Mouse (Mus musculus) midbrain, embryonic 11.5 days (tissue): ENCODE data around the gene Meis3. TPM values are rescaled to one million over a fixed set of nuclear protein-coding genes. Genes with fewer than 3 reads are reported as not detected.

Source experiments
- ATAC-seq: fragments of 200-750 bp; cut with Nextera tagmentation; 2 replicates; pipeline ENCODE4 v1.8.0; 2017; ENCODE audit warnings: moderate TSS enrichment, moderate library complexity; ENCODE audit not compliant: low FRiP score
- DNase-seq: peaks from one replicate; pipeline ENCODE4 v3.0.0; 2015; ENCODE audit warnings: low spot score; ENCODE audit errors: missing footprints
- H3K27ac ChIP-seq: fragments of 300-500 bp; sonication (generic); 2 replicates; pipeline ENCODE4 v1.5.1; 2014; ENCODE audit warnings: low read depth, low read length
- H3K27me3 ChIP-seq: fragments of 300-500 bp; sonication (generic); 2 replicates; pipeline ENCODE4 v1.6.1; 2014; ENCODE audit warnings: mild to moderate bottlenecking, low read length, moderate library complexity, mixed read lengths; ENCODE audit not compliant: control insufficient read depth, insufficient read depth
- H3K36me3 ChIP-seq: fragments of 300-500 bp; sonication (generic); 2 replicates; pipeline ENCODE4 v1.6.1; 2014; ENCODE audit warnings: mild to moderate bottlenecking, low read length, moderate library complexity, mixed read lengths; ENCODE audit not compliant: control insufficient read depth, insufficient read depth
- H3K4me1 ChIP-seq: fragments of 300-500 bp; sonication (generic); 2 replicates; pipeline ENCODE4 v1.6.1; 2014; ENCODE audit warnings: low read length; ENCODE audit not compliant: control insufficient read depth, insufficient read depth
- H3K4me2 ChIP-seq: fragments of 300-500 bp; sonication (generic); 2 replicates; pipeline ENCODE4 v1.6.1; 2014; ENCODE audit warnings: mild to moderate bottlenecking, moderate library complexity
- H3K4me3 ChIP-seq: fragments of 300-500 bp; sonication (generic); 2 replicates; pipeline ENCODE4 v1.5.1; 2014; ENCODE audit warnings: low read depth, low read length
- H3K9ac ChIP-seq: fragments of 300-500 bp; sonication (generic); 2 replicates; pipeline ENCODE4 v1.6.1; 2014; ENCODE audit warnings: low read length
- H3K9me3 ChIP-seq: fragments of 300-500 bp; sonication (generic); 2 replicates; pipeline ENCODE4 v1.6.1; 2016; ENCODE audit warnings: low read length; ENCODE audit not compliant: control insufficient read depth
- WGBS: fragments of 180-500 bp; shearing (Covaris S2); extraction: QIAGEN DNeasy Blood & Tissue Kit; methylation state at CpG from one replicate; pipeline ENCODE4 v1.1.7; 2014; 5-methylcytosine and 5-hydroxymethylcytosine counted together
- polyA plus RNA-seq: library from polyadenylated mRNA; unstranded; fragments of >200 nt; fragmentation: Nextera tagmentation; extraction: Ambion mirVana; gene quantifications from 2 replicates; pipeline ENCODE4 v1.2.1, GENCODE M21; 2014

Gene Meis3
- polyA plus RNA-seq, 1 experiment from 2014 or later: 80.7 TPM

DNA sequence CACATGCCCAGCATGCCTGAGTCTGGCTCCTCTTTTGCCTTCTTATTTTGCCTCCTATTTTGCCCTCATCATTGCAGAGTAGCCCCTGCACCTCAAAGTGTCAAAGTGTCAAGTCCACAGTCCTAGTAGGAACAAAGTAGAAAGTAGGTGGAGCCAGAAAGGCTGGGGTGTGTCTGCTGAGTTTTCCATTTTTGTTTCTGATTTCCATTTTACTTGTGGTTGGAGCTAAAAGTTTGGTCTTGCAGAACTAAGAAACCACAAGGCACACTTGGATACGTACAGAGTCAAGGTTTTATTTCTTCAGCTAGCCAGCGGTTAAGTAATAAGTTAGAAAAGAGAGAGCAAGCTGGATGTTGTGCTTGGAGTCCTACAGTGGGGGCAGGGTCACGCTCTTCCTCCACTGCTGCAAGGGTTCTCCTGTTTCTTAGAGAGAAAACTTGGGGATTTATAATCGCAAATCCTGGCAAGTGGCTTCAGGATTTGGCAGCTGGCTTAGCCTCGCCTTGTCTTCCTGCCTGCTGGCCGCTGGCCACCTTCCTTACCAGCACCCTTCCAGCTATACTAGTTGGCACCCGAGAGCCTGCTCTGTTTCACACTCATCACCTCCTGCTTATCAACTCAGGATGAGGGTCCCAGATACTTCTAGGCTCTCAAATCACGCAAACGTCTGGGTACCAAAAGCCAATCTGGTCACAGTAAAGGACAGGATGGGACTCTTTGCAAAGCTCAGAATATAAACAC lies 19.6 kb upstream of the Meis3 start:
- Histone ChIP-seq H3K9me3 (no peaks in the 10 kb centered on the region), H3K9ac (no peak overlapping the region), H3K4me1 (peaks cover 3% of the 10 kb centered on the region; the same call in 1 of the 2 replicates), H3K4me2 (no peak overlapping the region), H3K27ac (no peak overlapping the region), H3K36me3 (no peaks in the 10 kb centered on the region), H3K27me3 (peaks cover 16% of the 10 kb centered on the region), H3K4me3 (no peak overlapping the region)
- ATAC-seq: no peak
- DNase-seq: no peak
- 77% methylated on average over 9 of the region's 9 CpGs for WGBS

GRCm38 (mm10) chr7:16156105-16156714 lies 18.7 kb upstream of the Meis3 start:
- no peak overlapping the region for H3K4me3 ChIP-seq
- H3K9ac ChIP-seq: no peak overlapping the region
- H3K36me3 ChIP-seq: no peaks in the 10 kb centered on the region
- no peak overlapping the region for H3K4me2 ChIP-seq
- ATAC-seq: no peak
- peaks cover 16% of the 10 kb centered on the region for H3K27me3 ChIP-seq
- 86% methylated on average over 8 of the region's 8 CpGs for WGBS
- DNase-seq: no peak
- no peak overlapping the region for H3K27ac ChIP-seq
- no peaks in the 10 kb centered on the region for H3K9me3 ChIP-seq
- H3K4me1 ChIP-seq: peaks cover 3% of the 10 kb centered on the region; the same call in 1 of the 2 replicates

DNA sequence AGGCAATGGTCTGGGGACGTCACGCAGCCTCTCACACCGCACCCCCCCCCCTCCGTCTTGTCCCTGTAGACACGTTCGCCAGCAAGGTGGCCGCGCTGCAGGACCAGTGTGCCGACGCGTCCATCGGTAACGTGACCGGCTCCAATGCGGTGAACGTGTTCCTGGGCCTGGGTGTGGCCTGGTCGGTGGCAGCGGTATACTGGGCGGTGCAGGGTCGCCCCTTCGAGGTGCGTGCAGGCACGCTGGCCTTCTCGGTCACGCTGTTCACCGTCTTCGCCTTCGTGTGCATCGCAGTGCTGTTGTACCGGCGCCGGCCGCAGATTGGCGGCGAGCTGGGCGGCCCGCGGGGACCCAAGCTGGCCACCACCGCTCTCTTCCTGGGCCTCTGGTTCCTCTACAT lies 16.2 kb upstream of the Meis3 start:
- H3K4me1 ChIP-seq: peaks cover 3% of the 10 kb centered on the region; the same call in 1 of the 2 replicates
- H3K27me3 ChIP-seq: peaks cover 16% of the 10 kb centered on the region
- DNase-seq (no peak), ATAC-seq (peak; percentile 42; the same call in 1 of the 2 replicates)
- H3K36me3 ChIP-seq: no peaks in the 10 kb centered on the region
- H3K9ac ChIP-seq: no peak overlapping the region
- H3K9me3 ChIP-seq: no peaks in the 10 kb centered on the region
- no peak overlapping the region for H3K27ac ChIP-seq
- H3K4me2 ChIP-seq: peak overlapping the region; percentile 33; the same call in 1 of the 2 replicates
- no peak overlapping the region for H3K4me3 ChIP-seq
- WGBS: 11% methylated on average over 39 of the region's 39 CpGs

GRCm38 (mm10) chr7:16160702-16161101 lies 14.2 kb upstream of the Meis3 start:
- no peak for DNase-seq
- ATAC-seq: no peak
- no peak overlapping the region for H3K4me3 ChIP-seq

GRCm38 (mm10) chr7:16161302-16161701 lies 13.6 kb upstream of the Meis3 start:
- WGBS: 89% methylated on average over 9 of the region's 9 CpGs
- Histone ChIP-seq H3K27me3 (peaks cover 16% of the 10 kb centered on the region), H3K36me3 (no peaks in the 10 kb centered on the region), H3K4me3 (no peak overlapping the region), H3K27ac (no peak overlapping the region), H3K4me2 (no peak overlapping the region), H3K4me1 (peaks cover 3% of the 10 kb centered on the region; the same call in 1 of the 2 replicates), H3K9ac (no peak overlapping the region), H3K9me3 (no peaks in the 10 kb centered on the region)
- no peak for DNase-seq
- ATAC-seq: no peak

More at GRCm38 (mm10) chr7:16160702-16161101, 14.2 kb upstream of the Meis3 start:
- peaks cover 16% of the 10 kb centered on the region for H3K27me3 ChIP-seq
- no peak overlapping the region for H3K27ac ChIP-seq
- H3K9ac ChIP-seq: no peak overlapping the region
- no peaks in the 10 kb centered on the region for H3K9me3 ChIP-seq
- 65% methylated on average over 3 of the region's 3 CpGs for WGBS
- peaks cover 3% of the 10 kb centered on the region; the same call in 1 of the 2 replicates for H3K4me1 ChIP-seq
- no peaks in the 10 kb centered on the region for H3K36me3 ChIP-seq
- H3K4me2 ChIP-seq: no peak overlapping the region

DNA sequence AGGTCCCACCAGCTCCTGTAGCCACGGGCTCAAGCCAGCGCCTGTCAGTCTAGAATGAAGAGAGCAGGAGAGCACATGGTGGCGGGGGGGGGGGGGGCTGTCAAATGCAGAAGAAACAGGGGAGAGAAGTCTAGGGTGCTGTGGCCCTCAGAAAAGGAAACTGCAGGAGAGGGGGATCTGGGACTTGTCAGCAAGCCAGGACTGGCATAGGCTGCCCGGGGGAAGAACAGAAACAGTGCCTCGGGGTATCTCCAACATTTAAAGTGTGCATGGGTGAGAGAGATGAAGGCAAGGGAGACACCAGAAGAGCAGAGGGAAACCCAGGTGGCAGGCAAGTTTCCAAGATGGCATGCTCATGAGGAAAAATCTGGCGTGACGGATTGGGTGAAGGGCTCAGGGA lies 12.9 kb upstream of the Meis3 start:
- no peaks in the 10 kb centered on the region for H3K36me3 ChIP-seq
- H3K9ac ChIP-seq: no peak overlapping the region
- WGBS: 82% methylated on average over 6 of the region's 7 CpGs
- no peaks in the 10 kb centered on the region for H3K9me3 ChIP-seq
- no peak overlapping the region for H3K4me3 ChIP-seq
- no peak overlapping the region for H3K27ac ChIP-seq
- DNase-seq (no peak), ATAC-seq (no peak)
- peaks cover 3% of the 10 kb centered on the region; the same call in 1 of the 2 replicates for H3K4me1 ChIP-seq
- peaks cover 16% of the 10 kb centered on the region for H3K27me3 ChIP-seq
- no peak overlapping the region for H3K4me2 ChIP-seq

DNA sequence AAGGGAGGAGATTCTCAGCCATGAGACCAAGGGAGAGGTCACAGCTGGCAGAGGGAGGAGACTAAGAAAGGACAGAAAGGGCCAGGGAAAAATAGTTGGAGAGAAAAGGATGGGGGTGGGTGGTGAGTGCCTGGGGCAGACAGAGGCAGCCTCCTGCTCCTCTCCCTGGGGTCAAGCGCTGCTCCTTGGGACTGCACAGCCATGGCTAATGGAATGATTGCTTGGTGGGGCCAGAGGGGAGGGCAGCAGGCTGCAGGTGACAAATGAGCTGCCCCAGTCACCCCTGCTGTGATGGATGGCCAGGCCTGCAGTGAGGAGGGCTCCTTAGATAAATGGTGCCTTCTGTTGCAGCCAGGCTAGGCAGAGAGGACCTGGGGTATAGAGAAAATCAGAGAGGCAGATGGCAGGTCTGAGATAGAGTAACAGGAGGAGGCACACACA lies 2.7 kb upstream of the Meis3 start:
- no peak overlapping the region for H3K4me2 ChIP-seq
- 0% methylated on average over 1 of the region's 1 CpGs for WGBS
- H3K27me3 ChIP-seq: no peaks in the 10 kb centered on the region
- H3K9me3 ChIP-seq: no peaks in the 10 kb centered on the region; the same call in 1 of the 2 replicates
- peak overlapping the region; percentile 57; the same call in 1 of the 2 replicates for H3K27ac ChIP-seq
- DNase-seq: no peak
- ATAC-seq: peak; percentile 29; the same call in 1 of the 2 replicates
- H3K9ac ChIP-seq: 0 out of 2 replicates have a peak overlapping the region, but pooled peaks have one; percentile 44
- peaks cover 15% of the 10 kb centered on the region for H3K4me1 ChIP-seq
- H3K4me3 ChIP-seq: no peak overlapping the region
- H3K36me3 ChIP-seq: no peaks in the 10 kb centered on the region

DNA sequence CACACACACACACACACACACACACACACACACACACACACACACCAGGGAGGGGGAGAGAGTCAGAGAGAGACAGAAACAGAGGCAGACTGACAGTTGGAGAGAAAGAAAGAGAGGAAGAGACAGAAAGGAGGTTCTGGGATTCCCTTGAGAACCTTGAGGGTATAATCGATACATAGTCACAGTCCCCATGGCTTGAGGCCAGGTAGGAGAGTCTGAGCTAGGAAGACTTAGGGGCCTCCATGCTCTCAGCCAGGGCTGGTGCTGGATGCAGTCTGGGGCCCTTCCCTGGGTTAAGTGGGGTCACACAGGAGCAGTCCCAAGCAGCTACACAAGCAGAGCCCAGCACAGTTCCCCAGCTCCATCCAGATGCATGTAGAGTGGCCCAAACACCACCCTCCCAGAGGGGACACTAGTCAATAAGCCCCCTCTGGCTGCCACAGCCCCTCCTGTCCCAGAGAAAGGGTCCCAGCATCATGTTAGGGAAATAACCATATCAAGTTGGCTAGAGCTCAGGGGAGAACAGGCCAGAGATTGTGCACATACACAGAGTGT lies 2.2 kb upstream of the Meis3 start:
- Histone ChIP-seq H3K9ac (no peak overlapping the region), H3K4me1 (peaks cover 15% of the 10 kb centered on the region), H3K4me3 (no peak overlapping the region), H3K27me3 (no peaks in the 10 kb centered on the region), H3K27ac (peak overlapping the region; percentile 57), H3K4me2 (no peak overlapping the region), H3K9me3 (no peaks in the 10 kb centered on the region; the same call in 1 of the 2 replicates), H3K36me3 (no peaks in the 10 kb centered on the region)
- ATAC-seq (no peak), DNase-seq (no peak)
- WGBS: 82% methylated on average over 1 of the region's 1 CpGs

DNA sequence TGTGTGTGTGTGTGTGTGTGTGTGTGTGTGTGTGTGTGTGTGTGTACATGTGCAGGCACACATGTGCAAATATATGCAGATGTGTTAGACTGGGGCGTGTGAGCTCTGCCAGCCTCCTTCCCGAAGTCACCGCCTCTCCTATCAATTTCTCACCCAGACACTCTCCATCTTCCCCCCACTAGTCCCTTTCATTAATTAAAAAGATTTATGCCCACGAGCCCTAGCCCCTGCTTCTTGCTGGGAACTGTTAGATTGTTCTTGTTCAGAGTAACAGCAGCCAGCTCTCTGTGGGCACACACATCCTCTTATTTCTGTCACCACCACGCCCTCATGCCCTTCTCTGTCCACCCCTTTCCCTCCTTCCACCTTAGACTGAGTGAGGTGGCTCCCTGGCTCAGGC lies 1.7 kb upstream of the Meis3 start:
- DNase-seq (no peak), ATAC-seq (no peak)
- no peaks in the 10 kb centered on the region for H3K36me3 ChIP-seq
- no peak overlapping the region for H3K4me3 ChIP-seq
- H3K9ac ChIP-seq: no peak overlapping the region
- no peak overlapping the region for H3K4me2 ChIP-seq
- H3K4me1 ChIP-seq: peaks cover 15% of the 10 kb centered on the region
- H3K27ac ChIP-seq: no peak overlapping the region
- H3K27me3 ChIP-seq: no peaks in the 10 kb centered on the region
- H3K9me3 ChIP-seq: no peaks in the 10 kb centered on the region; the same call in 1 of the 2 replicates
- 62% methylated on average over 5 of the region's 5 CpGs for WGBS
